Mouse (Mus musculus) G1E (cell line): Measurements from ENCODE around the gene Krt39.

Experiments used
- CTCF ChIP-seq: IDR thresholded peaks from 2 replicates; pipeline ENCODE4 v1.5.1; 2012; ENCODE audit warnings: low read depth, low read length, inconsistent platforms, mixed read lengths
- POLR2AphosphoS5 ChIP-seq: IDR thresholded peaks from 2 replicates; pipeline ENCODE4 v1.6.1; 2012; ENCODE audit warnings: low read depth, low read length, inconsistent platforms; ENCODE audit not compliant: insufficient replicate concordance

GRCm38 (mm10) chr11:99496460-99496859, 24.7 kb downstream of the Krt39 start:
- TF ChIP-seq POLR2AphosphoS5 (no peak), CTCF (no peak)
